Mouse (Mus musculus): ENCODE measurements around the gene Golga3.

DNA sequence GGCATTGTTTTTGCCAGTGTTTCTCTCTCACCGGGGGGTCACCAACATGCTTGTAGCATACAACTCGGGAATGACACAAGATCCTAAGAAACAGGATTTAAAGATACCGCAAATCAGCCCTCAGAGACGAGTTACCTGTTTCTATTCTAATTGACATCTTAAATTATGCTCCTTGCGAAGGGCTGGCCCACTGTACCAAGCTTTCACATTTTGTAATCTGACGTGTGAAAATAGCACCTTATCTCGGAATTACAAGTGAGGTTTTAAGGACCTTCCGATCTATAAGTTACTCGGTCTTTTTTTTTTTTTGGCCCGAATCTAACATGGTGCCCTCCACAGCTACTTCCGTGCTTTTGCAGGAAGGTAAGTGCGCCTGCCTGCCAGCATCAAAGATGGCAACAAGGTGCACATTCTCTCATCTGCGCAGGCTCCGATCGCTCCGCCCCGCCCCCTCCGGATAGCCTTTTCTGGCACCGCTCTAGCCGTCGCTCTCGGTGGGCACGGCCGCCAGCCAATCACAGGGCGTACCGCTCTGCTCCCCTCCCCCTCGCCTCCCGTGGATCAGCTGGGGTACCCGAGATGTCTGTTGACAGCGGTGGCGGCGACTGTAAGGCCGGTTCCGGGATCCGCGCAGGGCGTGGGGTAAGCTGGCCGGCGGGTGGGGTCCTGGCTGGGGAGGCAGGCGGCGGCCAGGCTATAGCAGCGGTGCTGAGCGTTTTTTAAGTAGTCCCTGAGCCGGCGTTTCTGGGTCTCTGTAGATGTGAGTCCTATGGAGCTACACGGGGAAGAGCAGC lies 41.0 kb upstream of the Golga3 start, which contains the start of gene Chfr:
- TF ChIP-seq CTCF (conservative IDR thresholded peaks at IDR 0.05; ENCODE audit: low read length) (no peak), POU5F1 (IDR thresholded peaks at IDR 0.05; ENCODE audit: borderline replicate concordance, low read length) (no peak), NANOG (IDR thresholded peaks at IDR 0.05; ENCODE audit: borderline replicate concordance, low read length) (no peak)
